Mouse (Mus musculus) cortical plate, adult 2 months (tissue): ENCODE results near the gene Cep95.

Experiments
- CTCF ChIP-seq: fragments of 200-500 bp; IDR thresholded peaks from 2 replicates; pipeline ENCODE4 v1.5.1; 2011; ENCODE audit warnings: mild to moderate bottlenecking, control low read depth, low read length; ENCODE audit not compliant: insufficient read depth; ENCODE audit errors: extremely low read depth
- POLR2A ChIP-seq: fragments of 200-500 bp; IDR thresholded peaks from 2 replicates; pipeline ENCODE4 v1.6.1; 2011; ENCODE audit warnings: mild to moderate bottlenecking, low read length, control low read depth; ENCODE audit not compliant: insufficient read depth; ENCODE audit errors: extremely low read depth

DNA sequence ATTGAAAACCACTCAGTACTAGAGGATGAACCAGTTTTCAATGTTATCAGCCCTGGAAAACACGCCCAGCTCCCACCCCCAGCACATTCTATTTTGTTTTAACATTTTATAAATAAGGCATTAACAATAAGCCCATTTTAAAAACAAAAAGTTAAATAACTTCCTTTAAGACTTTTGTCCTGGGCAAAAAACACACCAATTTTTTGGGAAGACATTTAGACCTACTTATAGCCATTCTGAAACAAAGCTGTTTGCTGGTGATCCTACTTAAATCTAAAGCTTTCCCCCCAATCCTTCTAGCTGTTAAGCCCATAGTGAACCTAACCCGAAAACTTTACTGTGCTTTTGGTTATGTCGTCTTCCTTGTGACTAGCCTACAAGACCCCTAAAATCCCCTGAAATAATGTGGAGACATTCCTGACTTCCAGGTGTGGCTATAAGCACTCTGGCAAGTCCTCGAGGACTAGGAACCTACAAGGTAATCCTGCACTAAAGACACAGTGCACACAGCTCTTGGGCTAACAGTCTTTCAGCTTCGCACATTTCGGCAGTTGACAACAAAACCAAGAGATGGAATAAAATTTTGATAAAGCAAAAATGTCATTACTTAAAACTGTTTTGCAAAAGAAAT is 8.3 kb upstream of the Cep95 start:
- TF ChIP-seq POLR2A (no peak), CTCF (no peak)
